In the genomic region with DNA sequence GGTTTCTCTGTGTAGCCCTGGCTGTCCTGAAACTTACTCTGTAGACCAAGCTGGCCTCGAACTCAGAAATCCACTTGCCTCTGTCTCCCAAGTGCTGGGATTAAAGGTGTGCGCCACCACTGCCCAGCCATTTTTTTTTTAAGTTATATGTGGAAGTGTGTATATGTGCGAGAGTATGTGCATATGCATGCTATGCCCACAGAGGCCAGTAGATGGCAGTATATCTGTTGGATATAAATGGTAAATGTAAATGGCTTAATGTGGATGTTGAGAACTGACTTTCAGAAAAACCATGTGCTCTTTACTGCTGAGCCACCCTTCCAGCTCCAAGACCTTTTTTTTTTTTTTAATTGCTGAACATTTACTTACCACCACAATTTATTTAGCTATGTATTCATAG, we compare ENCODE assay signal across 16 mouse cellular contexts.
DNase-seq lines count a peak whose midpoint lies in the region; ATAC-seq and TF ChIP-seq lines count a peak whose summit lies in the region.
"Had no signal": no experiment of that assay in that cellular context is flagged by ENCODE, and none has a peak within 500 bp of the region (broad histone marks: within the 10 kb centered on the region; RNA-seq: fewer than 3 reads in every experiment).

No protein-coding gene starts in this region.

- peak; percentile 24; the same call in 1 of the 2 replicates for TF ChIP-seq CTCF in hindbrain, postnatal 0 days (IDR thresholded peaks at IDR 0.05; ENCODE audit: low read depth)

- no peak for ATAC-seq in hindbrain, postnatal 0 days
- ATAC-seq in hindbrain, embryonic 12.5 days (ENCODE audit: low FRiP score): no peak
- no peak for ATAC-seq in activated CD4-positive, CD25-positive, alpha-beta regulatory T cell, adult 4 months
- ATAC-seq: lung, postnatal 0 days had no signal

- H3K4me1 ChIP-seq in hindbrain, postnatal 0 days (ENCODE audit: insufficient read depth, low read length): no peaks in the 10 kb centered on the region
- no peaks in the 10 kb centered on the region for H3K4me1 ChIP-seq in hindbrain, embryonic 12.5 days
- H3K4me1 ChIP-seq: forebrain, embryonic 12.5 days; heart, embryonic 13.5 days; hindbrain, embryonic 13.5 days had no signal

- H3K27me3 ChIP-seq in hindbrain, postnatal 0 days (ENCODE audit: insufficient read depth, low read length): no peaks in the 10 kb centered on the region
- no peaks in the 10 kb centered on the region for H3K27me3 ChIP-seq in hindbrain, embryonic 12.5 days
- H3K27me3 ChIP-seq: forebrain, embryonic 12.5 days; heart, embryonic 13.5 days; hindbrain, embryonic 13.5 days had no signal

- WGBS in hindbrain, postnatal 0 days: 96% methylated on average over 3 of the region's 3 CpGs
- 95% methylated on average over 3 of the region's 3 CpGs for WGBS in hindbrain, embryonic 12.5 days

- no peak for DNase-seq in hindbrain, postnatal 0 days (ENCODE audit: low spot score)
- DNase-seq in retina, embryonic 14.5 days (ENCODE audit: low spot score): peak; percentile 38
- DNase-seq in retina, postnatal 1 day: no peak
- DNase-seq in NIH3T3 (ENCODE audit: low read depth): peak; percentile 27
- DNase-seq in mesoderm, embryonic 11.5 days (ENCODE audit: low read depth, low spot score): peak; percentile 31
- DNase-seq in ovary, postnatal 36 days (ENCODE audit: low spot score): no peak
- DNase-seq: cerebellum, adult 11-12 months; kidney, adult 8-10 months; layer of hippocampus, adult 9-11 months; thymus, adult 18-20 months had no signal

- H3K9ac ChIP-seq in hindbrain, postnatal 0 days (replicated peaks; ENCODE audit: low read length): no peak overlapping the region
- H3K9ac ChIP-seq in hindbrain, embryonic 12.5 days: no peak overlapping the region
- H3K9ac ChIP-seq: forebrain, embryonic 12.5 days; heart, embryonic 13.5 days; hindbrain, embryonic 13.5 days had no signal

- H3K9me3 ChIP-seq in hindbrain, postnatal 0 days (ENCODE audit: low read length): no peaks in the 10 kb centered on the region
- H3K9me3 ChIP-seq in hindbrain, embryonic 12.5 days (replicated peaks): no peaks in the 10 kb centered on the region
- H3K9me3 ChIP-seq: forebrain, embryonic 12.5 days; hindbrain, embryonic 13.5 days had no signal

- no peak overlapping the region for H3K4me3 ChIP-seq in hindbrain, postnatal 0 days (ENCODE audit: low read length)
- no peak overlapping the region for H3K4me3 ChIP-seq in hindbrain, embryonic 12.5 days
- H3K4me3 ChIP-seq: forebrain, embryonic 12.5 days; heart, embryonic 13.5 days; hindbrain, embryonic 13.5 days had no signal

- no peak overlapping the region for H3K4me2 ChIP-seq in hindbrain, postnatal 0 days (ENCODE audit: low read depth, low read length)
- H3K4me2 ChIP-seq in hindbrain, embryonic 12.5 days (replicated peaks): no peak overlapping the region
- H3K4me2 ChIP-seq: forebrain, embryonic 12.5 days; heart, embryonic 13.5 days; hindbrain, embryonic 13.5 days had no signal

- no peaks in the 10 kb centered on the region for H3K36me3 ChIP-seq in hindbrain, postnatal 0 days (ENCODE audit: insufficient read depth, low read length)
- H3K36me3 ChIP-seq in hindbrain, embryonic 12.5 days: no peaks in the 10 kb centered on the region
- H3K36me3 ChIP-seq: forebrain, embryonic 12.5 days; heart, embryonic 13.5 days; hindbrain, embryonic 13.5 days had no signal

- H3K27ac ChIP-seq in hindbrain, postnatal 0 days: no peak overlapping the region
- no peak overlapping the region for H3K27ac ChIP-seq in hindbrain, embryonic 12.5 days
- H3K27ac ChIP-seq: forebrain, embryonic 12.5 days; heart, embryonic 13.5 days; hindbrain, embryonic 13.5 days had no signal

Comparison
In these comparisons a context has a peak if more than half of its experiments do, and no peak if none do; other contexts are left out.
1. DNase-seq: peak in retina, embryonic 14.5 days (single experiment), NIH3T3 (single experiment) and mesoderm, embryonic 11.5 days (single experiment); none in hindbrain, postnatal 0 days (single experiment), retina, postnatal 1 day (single experiment) and ovary, postnatal 36 days (single experiment).